Mouse (Mus musculus) embryonic facial prominence, embryonic 13.5 days (tissue): ENCODE data around the gene Dicer1. TPM values are rescaled to one million over a fixed set of nuclear protein-coding genes. Genes with fewer than 3 reads are reported as not detected.

Source experiments
- ATAC-seq: fragments of 200-750 bp; cut with Nextera tagmentation; 2 replicates; pipeline ENCODE4 v1.8.0; 2017; ENCODE audit warnings: low read depth; ENCODE audit not compliant: insufficient number of reproducible peaks, insufficient read depth, low FRiP score, low TSS enrichment
- H3K27ac ChIP-seq: fragments of 300-500 bp; sonication (generic); 2 replicates; pipeline ENCODE4 v1.5.1; 2015; ENCODE audit warnings: moderate library complexity, mild to moderate bottlenecking, inconsistent platforms
- H3K27me3 ChIP-seq: fragments of 300-500 bp; sonication (generic); 2 replicates; pipeline ENCODE4 v1.6.1; 2015; ENCODE audit warnings: mild to moderate bottlenecking, inconsistent platforms
- H3K36me3 ChIP-seq: fragments of 300-500 bp; sonication (generic); 2 replicates; pipeline ENCODE4 v1.6.1; 2015; ENCODE audit warnings: mild to moderate bottlenecking, inconsistent platforms
- H3K4me1 ChIP-seq: fragments of 300-500 bp; sonication (generic); 2 replicates; pipeline ENCODE4 v1.6.1; 2015; ENCODE audit warnings: inconsistent platforms
- H3K4me2 ChIP-seq: fragments of 300-500 bp; sonication (generic); 2 replicates; pipeline ENCODE4 v1.6.1; 2015; ENCODE audit warnings: moderate library complexity, mild to moderate bottlenecking, inconsistent platforms
- H3K4me3 ChIP-seq: fragments of 300-500 bp; sonication (generic); 2 replicates; pipeline ENCODE4 v1.5.1; 2015; ENCODE audit warnings: mild to moderate bottlenecking, inconsistent platforms
- H3K9ac ChIP-seq: fragments of 300-500 bp; sonication (generic); 2 replicates; pipeline ENCODE4 v1.6.1; 2015; ENCODE audit warnings: mild to moderate bottlenecking, inconsistent platforms
- H3K9me3 ChIP-seq: fragments of 300-500 bp; sonication (generic); 2 replicates; pipeline ENCODE4 v1.6.1; 2016; ENCODE audit warnings: inconsistent platforms
- WGBS: fragments of 180-500 bp; shearing (Covaris S2); methylation state at CpG from one replicate; pipeline ENCODE4 v1.1.7; 2015; ENCODE audit warnings: mixed read lengths; 5-methylcytosine and 5-hydroxymethylcytosine counted together
- polyA plus RNA-seq: library from polyadenylated mRNA; unstranded; fragments of >200 nt; fragmentation: Nextera tagmentation; extraction: Ambion mirVana; gene quantifications from 2 replicates; pipeline ENCODE4 v1.2.1, GENCODE M21; 2015

Gene Dicer1
- 45.1 and 47.2 TPM in 2 replicates for polyA plus RNA-seq

DNA sequence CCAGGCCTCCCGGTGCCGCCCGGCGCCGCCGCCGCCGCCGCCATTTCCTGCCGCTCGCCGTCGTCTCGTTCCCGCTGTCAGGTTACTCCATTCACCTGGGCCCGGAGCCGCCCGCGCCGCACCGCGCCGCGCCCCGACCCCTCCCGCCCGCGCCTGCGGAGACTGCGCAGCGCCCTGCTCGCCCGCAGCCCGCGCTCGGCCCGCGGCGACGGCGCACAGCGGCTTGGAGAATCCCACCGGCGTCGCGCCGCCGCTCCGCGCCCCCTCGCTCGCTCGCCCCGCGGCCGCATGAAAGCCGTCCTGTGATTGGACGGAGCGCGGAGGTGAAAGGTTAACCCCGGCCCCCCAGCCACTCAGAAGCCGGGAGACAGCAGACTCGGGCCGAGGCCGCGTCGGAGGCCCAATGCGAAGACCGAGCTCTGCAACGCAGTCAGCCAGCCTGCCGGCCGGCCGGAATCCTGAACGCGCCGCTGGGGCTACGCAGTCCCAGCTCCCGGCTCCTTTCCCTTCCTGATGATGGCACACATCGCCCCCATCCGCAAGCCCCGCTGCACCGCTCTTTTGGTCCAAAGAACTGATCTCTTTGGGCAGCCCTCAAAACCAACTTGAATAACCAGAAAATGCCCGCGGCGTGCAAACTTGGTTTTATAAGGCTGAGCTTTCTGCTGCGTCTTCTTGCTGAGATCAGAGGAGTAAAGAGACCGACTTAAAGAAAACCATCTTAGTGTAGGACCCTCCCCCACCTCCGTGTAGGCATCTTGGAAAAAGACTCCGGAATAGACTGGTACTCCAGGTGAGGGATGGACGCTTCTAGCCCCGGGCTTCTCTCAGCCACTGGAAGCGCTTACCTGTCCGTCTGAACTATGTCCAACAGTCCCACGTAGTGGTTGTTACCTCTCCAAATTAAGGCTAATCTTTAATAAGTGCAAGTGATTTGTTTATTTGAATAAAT is at the start of gene Dicer1:
Gene Dicer1, minus strand, starts transcription at position 139 of the 952 bp plus-strand sequence.
- Histone ChIP-seq H3K27ac (peak within 1 kb of the TSS; percentile 95), H3K4me2 (peak within 1 kb of the TSS; percentile 94), H3K9me3 (no peaks in the 10 kb centered on the region), H3K4me3 (peak within 1 kb of the TSS; percentile 94), H3K36me3 (peaks cover 8% of the 10 kb centered on the region; the same call in 1 of the 2 replicates), H3K4me1 (peaks cover 36% of the 10 kb centered on the region), H3K9ac (peak within 1 kb of the TSS; percentile 98), H3K27me3 (no peaks in the 10 kb centered on the region)
- peak; percentile 94 for ATAC-seq
- under 1% methylated on average over 84 of the region's 94 CpGs for WGBS

DNA sequence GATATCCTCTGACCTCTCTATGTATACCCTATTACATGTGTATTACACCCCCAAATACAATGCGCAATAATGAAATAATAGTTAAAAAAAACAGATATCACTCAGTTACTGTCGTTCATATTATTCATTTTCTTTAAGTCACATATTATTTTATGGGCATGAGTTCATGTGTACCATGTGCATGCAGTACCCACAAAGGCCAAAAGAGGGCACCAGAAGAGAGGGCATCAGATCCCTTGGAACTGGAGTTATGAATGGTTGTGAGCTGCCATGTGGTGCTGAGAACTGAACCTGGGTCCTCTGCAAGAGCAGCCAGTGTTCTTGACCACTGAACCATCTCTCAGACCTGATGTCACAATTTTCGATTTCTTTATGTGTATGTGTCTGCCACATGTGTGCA is 47.6 kb upstream of the Dicer1 start:
- Histone ChIP-seq H3K36me3 (peaks cover 29% of the 10 kb centered on the region), H3K4me2 (no peak overlapping the region), H3K27ac (no peak overlapping the region), H3K9me3 (peaks cover 12% of the 10 kb centered on the region), H3K27me3 (no peaks in the 10 kb centered on the region), H3K9ac (no peak overlapping the region), H3K4me3 (no peak overlapping the region), H3K4me1 (peaks cover 22% of the 10 kb centered on the region)
- 94% methylated on average over 3 of the region's 3 CpGs for WGBS
- ATAC-seq, result no peak

DNA sequence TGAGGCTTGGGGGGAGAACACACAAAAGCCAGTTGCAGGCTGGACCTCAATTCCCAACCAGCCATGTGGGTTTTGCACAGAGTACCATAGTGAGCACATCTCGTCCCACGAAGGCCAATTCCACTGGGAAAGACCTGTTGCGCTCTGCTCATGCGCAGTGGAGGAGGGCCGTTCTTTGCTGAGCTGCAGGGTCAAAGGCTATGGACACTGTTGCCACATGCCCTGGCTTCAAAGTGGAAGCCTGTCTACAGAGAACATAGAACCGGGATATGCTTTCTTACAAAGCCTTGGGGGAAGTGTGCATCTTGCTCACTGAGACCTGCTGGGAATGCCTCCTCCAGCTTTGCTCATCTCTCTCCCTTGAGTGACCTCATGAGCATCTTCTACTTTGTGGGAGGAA is 46.2 kb upstream of the Dicer1 start:
- peaks cover 25% of the 10 kb centered on the region for H3K4me1 ChIP-seq
- H3K27ac ChIP-seq, result no peak overlapping the region; the same call in 1 of the 2 replicates
- no peak overlapping the region for H3K4me3 ChIP-seq
- no peak for ATAC-seq
- no peaks in the 10 kb centered on the region for H3K27me3 ChIP-seq
- no peak overlapping the region for H3K9ac ChIP-seq
- 90% methylated on average over 6 of the region's 6 CpGs for WGBS
- H3K4me2 ChIP-seq, result no peak overlapping the region
- H3K36me3 ChIP-seq, result peaks cover 29% of the 10 kb centered on the region
- peaks cover 12% of the 10 kb centered on the region for H3K9me3 ChIP-seq

DNA sequence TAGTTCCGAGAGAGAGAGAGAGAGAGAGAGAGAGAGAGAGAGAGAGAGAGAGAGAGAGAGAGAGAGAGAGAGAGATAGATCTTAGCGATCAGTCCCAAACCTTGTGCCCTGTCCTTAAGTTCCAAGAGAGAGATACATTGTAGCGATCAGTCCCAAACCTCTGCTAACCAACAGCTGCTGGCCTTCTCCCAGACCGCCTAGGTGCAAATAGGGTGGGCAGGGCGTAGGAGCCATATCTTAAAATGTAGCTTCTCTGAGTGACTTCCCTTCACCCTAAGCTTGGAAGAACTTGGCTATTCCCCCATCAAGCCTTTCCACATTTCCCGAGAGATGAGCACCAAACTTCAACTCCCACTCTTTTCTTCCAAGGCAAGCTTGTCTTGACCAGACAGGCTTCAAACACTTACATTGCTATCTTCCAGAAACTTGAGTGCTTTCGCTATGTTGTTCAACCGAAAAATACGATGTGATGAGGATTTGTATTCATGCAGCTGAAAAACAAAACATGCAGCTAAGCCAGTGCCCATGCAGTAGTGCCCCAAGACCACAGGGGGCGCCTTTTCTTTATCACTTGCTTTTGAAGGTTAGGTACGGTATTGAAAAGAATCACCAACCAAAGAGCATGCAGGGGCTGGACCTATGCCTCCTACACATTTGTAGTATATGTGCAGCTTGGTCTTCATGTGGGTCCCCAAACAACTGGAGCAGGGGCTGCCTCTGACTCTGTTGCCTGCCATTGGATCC is 45.1 kb upstream of the Dicer1 start:
- WGBS, result 86% methylated on average over 11 of the region's 11 CpGs
- no peak overlapping the region for H3K4me2 ChIP-seq
- H3K9me3 ChIP-seq, result peaks cover 12% of the 10 kb centered on the region
- no peak for ATAC-seq
- peaks cover 32% of the 10 kb centered on the region for H3K36me3 ChIP-seq
- no peak overlapping the region for H3K4me3 ChIP-seq
- H3K27ac ChIP-seq, result no peak overlapping the region
- H3K4me1 ChIP-seq, result peaks cover 14% of the 10 kb centered on the region
- no peaks in the 10 kb centered on the region for H3K27me3 ChIP-seq
- no peak overlapping the region for H3K9ac ChIP-seq

DNA sequence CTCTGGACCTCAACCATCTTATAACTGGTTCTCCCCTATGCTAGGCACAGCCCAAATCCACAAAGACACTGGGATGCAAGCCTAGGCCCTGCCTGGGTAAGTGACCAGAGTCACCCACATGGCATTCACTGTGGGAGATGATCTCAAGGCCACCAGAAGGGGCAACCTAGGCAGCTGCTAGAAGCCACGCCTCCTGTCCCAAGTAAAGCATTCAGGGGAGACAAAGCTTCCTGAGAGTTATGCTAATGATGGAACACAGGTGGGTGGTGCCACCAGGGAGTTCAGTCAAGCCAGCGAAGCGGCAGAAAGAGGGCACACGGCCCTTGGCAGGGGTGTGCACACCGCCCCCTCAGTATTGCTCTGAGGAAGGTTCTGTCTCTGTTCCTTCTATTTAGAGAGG is 43.2 kb upstream of the Dicer1 start:
- Histone ChIP-seq H3K4me1 (peaks cover 7% of the 10 kb centered on the region; the same call in 1 of the 2 replicates), H3K36me3 (peaks cover 39% of the 10 kb centered on the region), H3K27me3 (no peaks in the 10 kb centered on the region), H3K4me2 (no peak overlapping the region), H3K9me3 (peaks cover 12% of the 10 kb centered on the region), H3K27ac (no peak overlapping the region), H3K4me3 (no peak overlapping the region), H3K9ac (no peak overlapping the region)
- WGBS, result 67% methylated on average over 5 of the region's 5 CpGs
- ATAC-seq, result 0 out of 2 replicates have a peak, but pooled peaks have one; percentile 40

DNA sequence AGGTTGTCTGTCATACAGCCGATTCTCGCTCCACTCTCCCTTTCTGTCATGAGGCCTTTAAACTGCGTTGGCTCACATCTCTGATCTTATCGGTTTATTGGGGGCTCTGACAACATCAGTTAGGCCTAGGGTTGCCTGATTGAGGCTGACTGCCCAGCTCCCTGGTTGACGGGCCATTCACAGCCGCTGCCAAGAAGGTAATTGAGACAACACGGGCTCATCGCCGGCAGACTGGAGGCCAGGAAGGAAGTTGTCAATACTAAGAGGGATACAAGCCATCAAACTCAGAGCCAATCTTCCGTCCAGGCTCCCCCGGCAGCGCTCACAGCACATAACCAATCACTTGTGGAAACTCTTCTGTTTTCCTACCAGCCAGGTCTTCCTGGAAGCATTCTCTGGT is 41.7 kb upstream of the Dicer1 start:
- Histone ChIP-seq H3K27me3 (no peaks in the 10 kb centered on the region), H3K27ac (no peak overlapping the region), H3K9ac (no peak overlapping the region), H3K4me3 (no peak overlapping the region), H3K9me3 (peaks cover 5% of the 10 kb centered on the region; the same call in 1 of the 2 replicates), H3K4me2 (no peak overlapping the region), H3K4me1 (peaks cover 7% of the 10 kb centered on the region; the same call in 1 of the 2 replicates), H3K36me3 (peaks cover 34% of the 10 kb centered on the region)
- 35% methylated on average over 12 of the region's 12 CpGs for WGBS
- no peak for ATAC-seq

DNA sequence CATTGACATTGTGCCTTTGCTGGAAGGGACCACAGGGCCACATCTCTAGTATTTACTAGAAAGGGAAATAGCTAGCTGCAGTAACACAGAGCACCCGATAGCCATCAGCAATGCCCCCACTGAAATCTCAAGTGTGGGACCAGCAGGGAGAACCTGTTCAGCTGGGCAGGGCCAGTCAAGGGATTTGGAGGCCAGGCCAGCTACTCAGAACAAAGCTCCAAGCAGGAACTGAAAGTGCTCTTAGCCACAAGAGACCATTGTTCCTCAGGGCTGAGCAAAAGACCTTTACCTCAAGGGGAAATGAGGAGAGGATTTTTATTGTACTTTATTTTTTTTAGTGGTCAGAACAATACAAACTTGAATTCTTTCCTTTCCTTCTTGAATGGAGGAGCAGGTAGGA is 25.9 kb upstream of the Dicer1 start:
- ATAC-seq, result no peak
- Histone ChIP-seq H3K9me3 (no peaks in the 10 kb centered on the region), H3K4me1 (peaks cover 11% of the 10 kb centered on the region), H3K27me3 (no peaks in the 10 kb centered on the region), H3K36me3 (peaks cover 40% of the 10 kb centered on the region), H3K4me3 (no peak overlapping the region), H3K9ac (no peak overlapping the region), H3K27ac (no peak overlapping the region), H3K4me2 (no peak overlapping the region)
- WGBS, result 80% methylated on average over 1 of the region's 1 CpGs

DNA sequence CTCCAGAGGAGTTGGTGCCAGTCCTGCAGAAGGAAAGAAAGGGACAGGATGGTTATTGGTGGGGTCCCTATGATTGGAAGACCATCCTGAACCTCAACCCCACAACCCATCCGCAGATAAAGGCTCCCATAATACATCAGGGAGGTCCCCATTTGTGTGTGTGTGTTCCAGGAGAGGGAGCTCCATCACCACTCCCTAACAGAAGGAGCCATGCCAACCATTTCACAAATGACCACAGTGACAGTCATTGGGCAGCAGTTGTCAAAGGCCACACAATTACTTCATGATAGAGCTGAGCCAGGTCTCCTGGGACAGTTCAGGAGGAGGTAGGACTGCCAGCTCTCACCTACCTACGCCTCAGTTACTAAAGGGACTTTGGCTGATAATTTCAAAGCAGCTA is 20.2 kb upstream of the Dicer1 start:
- Histone ChIP-seq H3K9ac (no peak overlapping the region), H3K27me3 (no peaks in the 10 kb centered on the region), H3K4me3 (no peak overlapping the region), H3K27ac (no peak overlapping the region), H3K4me2 (no peak overlapping the region), H3K4me1 (peaks cover 11% of the 10 kb centered on the region), H3K9me3 (no peaks in the 10 kb centered on the region), H3K36me3 (peaks cover 10% of the 10 kb centered on the region; the same call in 1 of the 2 replicates)
- ATAC-seq, result no peak
- WGBS, result 78% methylated on average over 2 of the region's 2 CpGs

DNA sequence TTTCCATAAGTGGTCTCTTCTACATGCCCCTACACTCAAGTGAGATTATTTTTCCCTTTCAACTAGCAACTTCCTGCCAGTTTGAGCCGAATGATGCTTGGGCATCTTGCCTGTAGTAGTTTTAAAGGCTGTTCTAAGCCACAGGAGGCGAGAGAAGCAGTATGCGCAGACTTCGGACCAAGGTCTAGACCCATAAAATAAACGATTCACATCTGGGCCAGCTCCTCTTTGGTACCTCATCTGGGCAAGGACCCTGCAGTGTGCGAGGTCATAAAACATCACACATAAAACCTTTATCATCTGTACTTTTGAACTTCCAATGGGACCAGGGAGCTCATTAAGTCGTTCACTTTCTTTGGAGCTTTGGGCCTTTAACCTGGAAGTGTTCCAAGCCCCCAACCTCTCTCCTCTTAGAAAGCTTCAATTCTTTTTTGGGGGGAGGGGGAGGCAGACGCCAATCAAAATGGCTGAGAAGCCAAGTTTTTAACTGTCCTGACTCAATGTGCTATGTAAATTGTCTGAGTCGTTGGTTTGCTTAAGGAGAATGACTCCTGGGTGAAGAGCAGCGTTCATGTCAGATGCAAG is 17.5 kb upstream of the Dicer1 start:
- Histone ChIP-seq H3K27me3 (no peaks in the 10 kb centered on the region), H3K36me3 (no peaks in the 10 kb centered on the region), H3K4me1 (peaks cover 6% of the 10 kb centered on the region; the same call in 1 of the 2 replicates), H3K4me2 (no peak overlapping the region), H3K27ac (no peak overlapping the region), H3K4me3 (no peak overlapping the region), H3K9me3 (no peaks in the 10 kb centered on the region), H3K9ac (no peak overlapping the region)
- no peak for ATAC-seq
- 71% methylated on average over 10 of the region's 10 CpGs for whole genome bisulfite sequencing

DNA sequence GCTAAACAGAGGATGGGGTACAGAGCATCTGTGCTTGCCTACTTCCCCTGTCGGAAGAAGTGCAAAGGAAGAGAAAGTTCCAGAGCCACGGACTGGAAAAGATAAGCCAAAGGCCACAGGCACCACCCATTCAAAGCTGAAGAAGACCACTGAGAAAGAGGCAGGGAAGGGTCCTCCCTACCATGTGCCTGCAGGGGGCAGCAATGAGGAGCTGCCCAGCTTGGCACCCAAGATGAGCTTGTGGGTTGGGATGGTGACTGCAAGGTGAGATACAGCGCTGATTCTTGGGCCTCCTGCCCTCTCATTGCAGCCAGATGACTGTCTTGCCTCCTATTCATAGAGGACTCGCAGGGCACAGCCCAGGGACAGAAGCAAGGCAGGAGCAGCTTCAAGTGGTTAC is 15.4 kb upstream of the Dicer1 start:
- no peak overlapping the region for H3K9ac ChIP-seq
- H3K27ac ChIP-seq, result no peak overlapping the region
- no peaks in the 10 kb centered on the region for H3K36me3 ChIP-seq
- no peaks in the 10 kb centered on the region for H3K27me3 ChIP-seq
- 88% methylated on average over 4 of the region's 4 CpGs for WGBS
- no peak overlapping the region for H3K4me3 ChIP-seq
- ATAC-seq, result no peak
- H3K9me3 ChIP-seq, result no peaks in the 10 kb centered on the region
- H3K4me2 ChIP-seq, result no peak overlapping the region
- no peaks in the 10 kb centered on the region; the same call in 1 of the 2 replicates for H3K4me1 ChIP-seq

DNA sequence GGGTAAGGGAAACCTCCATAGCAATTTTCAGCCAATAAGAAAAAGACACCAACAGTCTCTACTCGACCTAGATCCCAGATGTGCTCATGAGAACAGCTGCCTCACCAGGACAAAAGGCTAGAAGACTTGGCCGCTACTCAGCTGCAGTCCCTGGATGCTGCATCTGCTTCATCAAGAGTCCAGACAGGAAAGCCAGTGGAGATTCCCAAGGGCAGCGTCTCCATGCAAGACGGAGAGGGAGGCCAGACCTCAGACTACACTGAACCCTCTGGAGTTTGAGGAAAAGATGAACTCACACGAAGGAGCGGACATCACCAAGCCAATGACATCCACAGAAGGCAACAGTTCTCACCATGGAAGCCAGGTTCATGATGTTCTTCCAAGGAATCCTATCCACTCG is 14.0 kb upstream of the Dicer1 start:
- H3K36me3 ChIP-seq, result no peaks in the 10 kb centered on the region
- H3K27me3 ChIP-seq, result no peaks in the 10 kb centered on the region
- H3K4me2 ChIP-seq, result no peak overlapping the region
- WGBS, result 85% methylated on average over 7 of the region's 7 CpGs
- no peak overlapping the region for H3K4me3 ChIP-seq
- no peak for ATAC-seq
- no peaks in the 10 kb centered on the region for H3K9me3 ChIP-seq
- H3K27ac ChIP-seq, result no peak overlapping the region
- no peak overlapping the region for H3K9ac ChIP-seq
- no peaks in the 10 kb centered on the region; the same call in 1 of the 2 replicates for H3K4me1 ChIP-seq
